In genomic region chr5:22572881-22573280, GRCm38 (mm10) we compare ENCODE assay signal across 26 mouse cellular contexts.
"Had no signal": no experiment of that assay in that cellular context is flagged by ENCODE, and none has a peak within 500 bp of the region (broad histone marks: within the 10 kb centered on the region; RNA-seq: fewer than 3 reads in every experiment).

No protein-coding gene starts in this region.

- H3K9me3 ChIP-seq: heart, embryonic 10.5 days; heart, embryonic 12.5 days; hindbrain, embryonic 10.5 days; hindbrain, embryonic 12.5 days; kidney, embryonic 15.5 days; limb, embryonic 13.5 days; limb, embryonic 15.5 days; liver, embryonic 12.5 days had no signal

- H3K36me3 ChIP-seq: heart, embryonic 10.5 days; heart, embryonic 12.5 days; hindbrain, embryonic 10.5 days; hindbrain, embryonic 12.5 days; kidney, embryonic 15.5 days; limb, embryonic 13.5 days; limb, embryonic 15.5 days; liver, embryonic 12.5 days had no signal

- H3K4me3 ChIP-seq: heart, embryonic 10.5 days; heart, embryonic 12.5 days; hindbrain, embryonic 10.5 days; hindbrain, embryonic 12.5 days; kidney, embryonic 15.5 days; limb, embryonic 13.5 days; limb, embryonic 15.5 days; liver, embryonic 12.5 days had no signal

- DNase-seq: gastrocnemius, postnatal 14 days; gastrocnemius, postnatal 36 days; heart, adult 11 months; heart, postnatal 10 days; heart, postnatal 4 days; kidney, adult 11 months; kidney, adult 2 months; kidney, adult 9 months; kidney, postnatal 14 days; kidney, postnatal 36 days; layer of hippocampus, adult 9-11 months; layer of hippocampus, postnatal 36 days; left cerebral cortex, postnatal 4 days had no signal

- H3K27me3 ChIP-seq: heart, embryonic 12.5 days; hindbrain, embryonic 12.5 days; kidney, embryonic 15.5 days; limb, embryonic 13.5 days; limb, embryonic 15.5 days; liver, embryonic 12.5 days had no signal

- ATAC-seq: hindbrain, embryonic 16.5 days; intestine, embryonic 16.5 days; liver, embryonic 12.5 days had no signal

- H3K4me2 ChIP-seq: heart, embryonic 12.5 days; hindbrain, embryonic 12.5 days; hindbrain, embryonic 14.5 days; kidney, embryonic 15.5 days; limb, embryonic 13.5 days; limb, embryonic 15.5 days; liver, embryonic 12.5 days had no signal

- H3K27ac ChIP-seq: heart, embryonic 10.5 days; hindbrain, embryonic 10.5 days; hindbrain, embryonic 12.5 days; hindbrain, embryonic 14.5 days; kidney, embryonic 15.5 days; kidney, postnatal 0 days; limb, embryonic 13.5 days; limb, embryonic 15.5 days; liver, embryonic 12.5 days; liver, embryonic 14.5 days had no signal

- H3K9ac ChIP-seq: heart, embryonic 12.5 days; hindbrain, embryonic 12.5 days; hindbrain, embryonic 14.5 days; kidney, embryonic 15.5 days; limb, embryonic 13.5 days; limb, embryonic 15.5 days; liver, embryonic 12.5 days; liver, embryonic 14.5 days had no signal

- H3K4me1 ChIP-seq: heart, embryonic 10.5 days; heart, embryonic 12.5 days; hindbrain, embryonic 10.5 days; hindbrain, embryonic 12.5 days; kidney, embryonic 15.5 days; limb, embryonic 13.5 days; limb, embryonic 15.5 days; liver, embryonic 12.5 days had no signal
